Mouse (Mus musculus) kidney, adult 2 months (tissue): ENCODE results near the gene Tmod1. TPM values are rescaled to one million over a fixed set of nuclear protein-coding genes. Genes with fewer than 3 reads are reported as not detected.

Experiments
- DNase-seq: peaks from one replicate; pipeline ENCODE4 v3.0.0; 2021
- H3K27ac ChIP-seq: fragments of 200-500 bp; 2 replicates; pipeline ENCODE4 v1.5.1; 2012; ENCODE audit warnings: low read depth, low read length, control low read depth, inconsistent platforms; ENCODE audit not compliant: insufficient read depth
- H3K27me3 ChIP-seq: fragments of 200-500 bp; replicated peaks from 2 replicates; pipeline ENCODE4 v1.6.1; 2012; ENCODE audit warnings: mild to moderate bottlenecking, moderate library complexity, low read length, inconsistent platforms; ENCODE audit not compliant: control insufficient read depth, insufficient read depth
- H3K36me3 ChIP-seq: fragments of 200-500 bp; 2 replicates; pipeline ENCODE4 v1.6.1; 2012; ENCODE audit warnings: mild to moderate bottlenecking, moderate library complexity, low read length, inconsistent platforms; ENCODE audit not compliant: control insufficient read depth, insufficient read depth
- H3K4me1 ChIP-seq: fragments of 200-500 bp; 2 replicates; pipeline ENCODE4 v1.6.1; 2011; ENCODE audit warnings: low read length; ENCODE audit not compliant: control insufficient read depth, insufficient read depth
- H3K4me3 ChIP-seq: fragments of 200-500 bp; 2 replicates; pipeline ENCODE4 v1.5.1; 2011; ENCODE audit warnings: mild to moderate bottlenecking, low read depth, low read length, control low read depth; ENCODE audit not compliant: insufficient read depth
- CTCF ChIP-seq: fragments of 200-500 bp; conservative IDR thresholded peaks from 2 replicates; pipeline ENCODE4 v1.5.1; 2011; ENCODE audit warnings: low read depth, mild to moderate bottlenecking, control low read depth, low read length, moderate library complexity, mixed read lengths; ENCODE audit not compliant: insufficient read depth, insufficient read length
- POLR2A ChIP-seq: fragments of 200-500 bp; IDR thresholded peaks from one replicate; pipeline ENCODE4 v1.6.1; 2011; ENCODE audit warnings: low read depth, low read length, control low read depth
- WGBS: fragments of 180-500 bp; shearing (Covaris S2); methylation state at CpG from one replicate; pipeline ENCODE4 v1.1.7; 2018; 5-methylcytosine and 5-hydroxymethylcytosine counted together
- polyA plus RNA-seq: library from polyadenylated mRNA; depleted of rRNA; stranded (reverse); fragments of >200 nt; gene quantifications from 2 replicates; pipeline ENCODE4 v1.2.3, GENCODE M21; 2012

Gene Tmod1
- polyA plus RNA-seq, 1 experiment: 2.3 TPM

DNA sequence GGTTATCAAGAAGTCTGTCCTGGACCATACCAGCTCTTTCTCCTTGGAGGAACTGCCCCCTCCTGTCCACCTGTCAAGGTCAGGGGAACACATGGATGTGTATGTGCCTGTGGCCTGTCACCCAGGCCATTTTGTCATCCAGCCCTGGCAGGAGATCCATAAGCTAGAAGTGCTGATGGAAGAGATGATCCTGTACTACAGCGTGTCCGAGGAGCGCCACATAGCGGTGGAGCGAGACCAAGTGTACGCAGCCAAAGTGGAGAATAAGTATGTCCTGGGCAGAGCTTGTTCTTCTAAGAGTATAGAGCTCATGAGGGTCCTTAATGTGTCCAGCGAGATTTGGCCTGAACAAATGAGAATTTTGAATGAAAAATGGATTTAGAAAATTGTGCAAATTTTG lies 12.8 kb upstream of the Tmod1 start:
- peak; percentile 33 for DNase-seq

DNA sequence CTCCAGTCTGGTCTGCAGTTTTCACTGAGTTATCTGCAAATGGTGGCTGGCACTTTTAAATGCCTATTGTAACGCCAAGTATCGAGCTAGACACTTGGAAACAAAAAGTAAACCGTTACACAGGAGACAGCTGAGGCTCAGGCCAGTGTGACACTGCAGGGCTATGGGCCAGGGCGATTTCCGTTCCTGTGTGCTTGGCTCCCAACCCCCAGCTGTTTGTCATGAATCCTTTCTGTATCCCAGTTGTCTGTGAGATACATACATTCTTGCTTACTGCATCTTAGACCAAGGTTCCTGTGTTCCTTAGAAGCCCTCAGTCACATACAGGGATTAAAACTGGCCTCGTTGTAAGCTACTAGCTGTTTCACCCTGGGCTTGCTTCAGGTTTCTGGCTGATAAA lies 10.5 kb upstream of the Tmod1 start:
- Histone ChIP-seq H3K36me3 (no peaks in the 10 kb centered on the region), H3K4me1 (no peaks in the 10 kb centered on the region), H3K27ac (no peak overlapping the region), H3K27me3 (no peaks in the 10 kb centered on the region), H3K4me3 (no peak overlapping the region)
- TF ChIP-seq POLR2A: no peak
- no peak for TF ChIP-seq CTCF
- peak; percentile 14 for DNase-seq
- WGBS: 68% methylated on average over 6 of the region's 6 CpGs

More for the DNA sequence above, 12.8 kb upstream of the Tmod1 start:
- Histone ChIP-seq H3K36me3 (no peaks in the 10 kb centered on the region), H3K4me3 (no peak overlapping the region), H3K27me3 (no peaks in the 10 kb centered on the region), H3K27ac (no peak overlapping the region), H3K4me1 (no peaks in the 10 kb centered on the region)
- TF ChIP-seq POLR2A: no peak
- TF ChIP-seq CTCF: peak; percentile 61
- WGBS: 58% methylated on average over 7 of the region's 7 CpGs

DNA sequence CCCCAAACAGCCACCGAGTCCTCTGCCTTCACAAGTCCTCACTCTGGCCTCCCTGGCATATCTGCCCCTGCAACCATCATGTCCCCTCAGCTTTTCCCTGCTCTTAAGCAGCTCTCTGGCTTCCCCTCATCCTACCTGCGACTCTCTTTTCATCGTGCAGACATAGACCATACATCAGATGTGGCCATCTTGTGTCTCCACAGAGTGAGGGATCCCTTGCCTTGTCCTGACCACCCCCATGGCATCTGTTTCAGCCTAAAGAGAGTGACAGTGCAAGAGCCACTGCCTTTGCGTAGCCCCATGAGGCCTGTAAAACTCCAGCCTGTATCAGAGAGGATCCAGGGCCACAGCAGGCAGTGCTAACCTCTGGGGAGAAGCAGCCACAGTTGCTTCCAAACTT lies 10.0 kb upstream of the Tmod1 start:
- Histone ChIP-seq H3K36me3 (no peaks in the 10 kb centered on the region), H3K27ac (no peak overlapping the region), H3K4me3 (no peak overlapping the region), H3K27me3 (no peaks in the 10 kb centered on the region), H3K4me1 (no peaks in the 10 kb centered on the region)
- TF ChIP-seq CTCF (no peak), POLR2A (no peak)
- WGBS: 87% methylated on average over 4 of the region's 4 CpGs
- DNase-seq: no peak

DNA sequence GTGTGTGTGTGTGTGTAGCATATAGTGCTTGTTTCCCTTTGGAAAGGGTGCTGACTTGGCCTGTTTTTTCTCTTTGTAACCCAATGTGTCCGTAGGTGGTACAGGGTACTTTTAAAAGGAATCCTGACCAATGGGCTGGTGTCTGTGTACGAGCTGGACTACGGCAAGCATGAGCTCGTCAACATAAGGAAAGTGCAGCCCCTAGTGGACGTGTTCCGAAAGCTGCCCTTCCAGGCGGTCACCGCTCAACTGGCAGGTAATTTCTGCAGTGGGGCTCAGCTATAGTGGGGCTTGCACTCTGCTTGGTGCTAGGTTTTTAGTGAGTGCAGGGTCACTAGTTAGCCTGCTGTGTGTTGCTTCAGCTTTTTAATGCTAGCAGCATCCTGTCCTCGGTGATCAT lies 9.2 kb upstream of the Tmod1 start:
- H3K27me3 ChIP-seq: no peaks in the 10 kb centered on the region
- TF ChIP-seq CTCF: no peak; the same call in 1 of the 2 replicates
- TF ChIP-seq POLR2A: no peak
- WGBS: 42% methylated on average over 9 of the region's 9 CpGs
- H3K4me3 ChIP-seq: no peak overlapping the region
- no peaks in the 10 kb centered on the region for H3K4me1 ChIP-seq
- H3K36me3 ChIP-seq: no peaks in the 10 kb centered on the region
- peak; percentile 28 for DNase-seq
- H3K27ac ChIP-seq: no peak overlapping the region

DNA sequence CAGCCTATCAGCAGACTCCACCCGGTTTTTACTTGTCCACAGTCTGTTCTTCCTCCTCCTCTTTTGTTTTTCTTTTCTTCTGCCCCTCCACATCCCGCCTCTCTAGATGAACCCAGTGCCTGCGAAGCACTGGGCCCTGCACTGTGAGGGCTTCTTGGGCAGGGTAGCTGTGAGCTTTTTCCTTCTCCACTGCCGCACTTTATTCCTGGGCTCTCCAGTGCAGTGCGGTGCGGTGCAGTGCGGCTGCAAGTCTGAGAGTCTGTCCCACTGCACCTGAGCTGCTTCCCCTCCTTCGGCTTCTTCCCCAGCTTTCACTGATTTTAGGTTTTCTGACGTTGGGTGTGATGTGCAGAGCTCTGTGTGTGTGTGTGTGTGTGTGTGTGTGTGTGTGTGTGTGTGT lies 6.3 kb upstream of the Tmod1 start:
- TF ChIP-seq POLR2A: no peak
- TF ChIP-seq CTCF: no peak
- no peak for DNase-seq
- H3K4me3 ChIP-seq: no peak overlapping the region
- H3K27ac ChIP-seq: no peak overlapping the region
- no peaks in the 10 kb centered on the region for H3K36me3 ChIP-seq
- H3K27me3 ChIP-seq: no peaks in the 10 kb centered on the region
- H3K4me1 ChIP-seq: no peaks in the 10 kb centered on the region
- WGBS: 81% methylated on average over 9 of the region's 9 CpGs

DNA sequence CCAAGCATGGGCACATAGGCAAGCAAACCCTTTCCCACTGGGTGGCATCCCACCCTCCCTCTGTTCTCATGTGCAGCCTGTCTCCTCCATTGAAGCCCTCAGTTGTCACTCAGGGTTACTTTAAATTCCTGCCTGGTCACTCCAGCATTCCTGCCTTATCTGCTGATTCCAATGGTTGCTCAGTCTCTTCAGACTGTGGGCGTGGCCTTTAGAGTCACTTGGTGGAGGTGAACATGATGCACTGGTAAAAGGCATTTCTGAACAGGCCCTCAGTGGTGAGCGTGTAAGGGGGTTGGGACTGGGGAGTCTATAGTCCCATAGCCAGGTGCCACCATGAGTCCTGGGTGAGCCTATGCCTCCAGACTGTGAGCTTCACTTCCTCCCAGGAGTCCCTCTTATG lies 5.5 kb upstream of the Tmod1 start:
- H3K4me3 ChIP-seq: no peak overlapping the region
- H3K27ac ChIP-seq: no peak overlapping the region
- no peaks in the 10 kb centered on the region for H3K27me3 ChIP-seq
- no peak for DNase-seq
- TF ChIP-seq CTCF: no peak
- TF ChIP-seq POLR2A: no peak
- no peaks in the 10 kb centered on the region for H3K36me3 ChIP-seq
- H3K4me1 ChIP-seq: no peaks in the 10 kb centered on the region
- 87% methylated on average over 2 of the region's 2 CpGs for WGBS

DNA sequence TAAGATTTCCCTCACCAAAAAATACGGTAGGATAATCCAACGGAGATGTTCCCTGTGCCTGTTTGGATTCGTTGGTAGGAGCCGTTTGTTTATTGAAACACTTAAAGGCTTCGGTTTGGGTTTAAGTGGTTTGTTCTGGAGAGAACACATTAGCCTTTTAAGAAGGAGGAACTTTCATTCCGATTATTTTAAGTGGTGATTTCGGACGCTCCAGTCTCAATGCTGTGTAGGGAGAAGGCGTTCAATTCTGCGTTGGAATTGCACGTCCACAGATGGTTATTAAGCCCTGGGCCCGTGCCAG lies 194 bp upstream of the Tmod1 start:
- Histone ChIP-seq H3K36me3 (no peaks in the 10 kb centered on the region), H3K27me3 (no peaks in the 10 kb centered on the region; the same call in 1 of the 2 replicates), H3K4me3 (peak overlapping the region; percentile 64), H3K4me1 (0 out of 2 replicates have a peak, but pooled peaks cover 3% of the 10 kb centered on the region), H3K27ac (no peak overlapping the region)
- DNase-seq: no peak
- WGBS: 8% methylated on average over 12 of the region's 12 CpGs
- TF ChIP-seq POLR2A: no peak
- TF ChIP-seq CTCF: no peak

DNA sequence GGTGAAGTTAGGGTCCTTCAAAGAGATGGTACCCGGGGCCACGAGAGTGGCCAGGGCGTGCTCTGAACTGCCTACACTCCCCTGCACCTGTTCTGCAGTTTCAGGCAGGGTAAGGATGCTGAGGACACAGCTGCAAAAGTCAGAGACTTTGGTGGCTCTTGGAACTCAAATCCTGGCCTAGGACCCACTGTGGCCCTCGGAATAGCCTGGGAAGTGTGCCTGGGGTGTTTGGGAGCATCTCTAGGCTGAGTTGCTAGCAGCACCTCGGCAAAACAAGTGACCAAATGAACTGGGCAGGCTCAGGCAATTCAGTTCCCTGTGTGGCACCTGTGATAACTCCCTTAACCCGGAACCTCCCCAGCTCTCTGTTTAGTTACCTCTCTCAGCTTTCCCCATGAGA lies 1.2 kb downstream of the Tmod1 start:
- Histone ChIP-seq H3K36me3 (no peaks in the 10 kb centered on the region), H3K27ac (no peak overlapping the region), H3K4me3 (no peak overlapping the region; the same call in 1 of the 2 replicates), H3K4me1 (0 out of 2 replicates have a peak, but pooled peaks cover 3% of the 10 kb centered on the region), H3K27me3 (no peaks in the 10 kb centered on the region; the same call in 1 of the 2 replicates)
- TF ChIP-seq POLR2A (no peak), CTCF (no peak)
- 23% methylated on average over 6 of the region's 6 CpGs for WGBS
- DNase-seq: no peak
